Mouse (Mus musculus): ENCODE data around the gene Atp6v1f.

DNA sequence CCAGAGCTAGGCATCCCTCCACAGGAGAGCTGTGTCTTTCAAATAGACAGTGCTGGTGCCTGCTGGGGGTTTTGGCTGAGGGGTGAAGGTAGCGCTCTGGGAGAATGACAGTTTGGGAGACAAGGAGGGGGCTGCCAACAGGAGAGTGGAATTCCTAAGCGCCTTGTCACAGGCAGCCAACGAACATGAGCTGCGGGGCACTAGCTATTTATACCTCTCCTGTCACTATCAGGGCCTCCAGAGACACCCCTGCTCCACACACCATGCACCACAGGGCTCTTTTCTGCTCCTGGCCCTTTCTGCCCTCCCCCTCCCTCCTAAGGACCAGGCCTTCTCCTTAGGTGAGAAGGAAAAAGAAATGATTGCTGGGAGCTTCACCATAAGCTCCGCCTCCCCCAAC lies 36.0 kb upstream of the Atp6v1f start:
- TF ChIP-seq CTCF (IDR thresholded peaks at IDR 0.05; ENCODE audit: insufficient read depth, low read length) (no peak), POLR2A (IDR thresholded peaks at IDR 0.05; ENCODE audit: borderline replicate concordance, extremely low read depth, low read depth, low read length) (no peak)
